Mouse (Mus musculus) C2C12 (cell line): ENCODE data around the gene Shank3. TPM values are rescaled to one million over a fixed set of nuclear protein-coding genes. Genes with fewer than 3 reads are reported as not detected.

Source experiments
- H3K27me3 ChIP-seq: one replicate; pipeline ENCODE4 v1.6.1; 2011; ENCODE audit not compliant: control insufficient read depth, insufficient read depth, insufficient read length
- H3K36me3 ChIP-seq: one replicate; pipeline ENCODE4 v1.6.1; 2011; ENCODE audit not compliant: control insufficient read depth, insufficient read depth
- H3K4me3 ChIP-seq: one replicate; pipeline ENCODE4 v1.5.1; 2011; ENCODE audit warnings: mild to moderate bottlenecking, control low read depth; ENCODE audit not compliant: poor library complexity, insufficient read depth, severe bottlenecking
- H3K79me2 ChIP-seq: one replicate; pipeline ENCODE4 v1.6.1; 2011; ENCODE audit not compliant: control insufficient read depth, insufficient read depth
- H3K79me3 ChIP-seq: one replicate; pipeline ENCODE4 v1.6.1; 2011; ENCODE audit warnings: low read depth, control low read depth
- H3ac ChIP-seq: one replicate; pipeline ENCODE3; 2011; ENCODE audit warnings: low read depth; ENCODE audit not compliant: control insufficient read depth, insufficient read length
- CEBPB ChIP-seq: IDR thresholded peaks from one replicate; pipeline ENCODE4 v1.6.1; 2011; ENCODE audit warnings: low read depth, mild to moderate bottlenecking, control low read depth, moderate library complexity
- CTCF ChIP-seq: IDR thresholded peaks from one replicate; pipeline ENCODE4 v1.5.1; 2011; ENCODE audit not compliant: control insufficient read depth, insufficient read depth, insufficient read length
- FOSL1 ChIP-seq: IDR thresholded peaks from one replicate; pipeline ENCODE4 v1.8.0; 2011; ENCODE audit warnings: mild to moderate bottlenecking, low read length; ENCODE audit not compliant: poor library complexity, insufficient read depth, severe bottlenecking
- MAX ChIP-seq: IDR thresholded peaks from one replicate; pipeline ENCODE4 v1.6.1; 2011; ENCODE audit warnings: mild to moderate bottlenecking, control low read depth
- MYOD1 ChIP-seq: IDR thresholded peaks from one replicate; pipeline ENCODE4 v1.6.1; 2011; ENCODE audit warnings: low read depth; ENCODE audit not compliant: control insufficient read depth, insufficient read length
- MYOG ChIP-seq: IDR thresholded peaks from one replicate; pipeline ENCODE4 v1.6.1; 2011; ENCODE audit not compliant: control insufficient read depth, insufficient read length; ENCODE audit errors: extremely low read depth
- USF1 ChIP-seq: IDR thresholded peaks from one replicate; pipeline ENCODE4 v1.6.1; 2011; ENCODE audit warnings: low read depth, mild to moderate bottlenecking, control low read depth, moderate library complexity
- long read RNA-seq, 2 experiments: library from polyadenylated mRNA; unstranded; transcript quantifications; one replicate each; pipeline ENCODE4 v2.0.0; 2019 to 2020
- polyA plus RNA-seq: library from polyadenylated mRNA; unstranded; fragments of >200 nt; fragmentation: generic; extraction: Trizol; gene quantifications from one replicate; pipeline ENCODE4 v1.2.1, GENCODE M21; 2012; ENCODE audit warnings: missing spikeins

The Shank3 gene
- polyA plus RNA-seq: 4.0 TPM
- long read RNA-seq, experiment 1: 0 reads
- long read RNA-seq, experiment 2: 0 reads

DNA sequence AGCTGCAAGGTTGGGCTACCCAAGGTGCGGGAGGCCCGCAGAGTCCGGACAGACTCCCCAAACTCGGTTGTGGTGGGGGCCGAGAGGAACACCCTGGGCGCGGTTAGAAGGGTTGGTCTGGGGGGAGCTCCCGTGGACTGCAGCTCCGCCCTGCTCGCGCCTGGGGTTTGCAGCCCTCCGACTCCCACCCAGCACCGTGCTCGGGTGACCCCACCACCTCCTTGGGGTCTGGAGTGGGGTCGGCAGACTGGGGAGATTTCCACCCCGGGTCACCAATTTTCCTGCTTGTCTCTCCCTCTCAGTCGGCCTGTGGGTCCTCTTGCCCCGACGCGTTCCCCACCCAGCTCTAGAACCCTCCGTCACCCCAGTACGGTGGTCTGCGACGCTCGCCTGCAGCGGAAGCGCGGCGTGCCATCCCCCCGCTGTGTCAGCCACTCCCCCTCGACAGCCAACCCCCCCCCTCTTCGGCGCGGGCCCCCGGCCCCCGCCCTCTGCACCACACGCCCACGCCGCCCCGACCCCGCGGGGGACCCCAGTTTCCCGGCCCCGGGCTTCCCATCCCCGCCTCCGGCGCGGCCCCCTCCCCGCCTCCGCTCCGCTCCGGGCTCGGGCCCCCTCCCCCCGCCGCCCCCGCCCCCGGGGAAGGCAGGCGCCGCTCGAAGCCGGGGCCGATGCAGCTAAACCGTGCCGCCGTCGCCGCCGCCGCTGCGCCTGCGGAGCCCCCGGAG, at the start of gene Shank3:
Gene Shank3 (plus strand): TSS at position 663 of the 728 bp plus-strand sequence.
- no peak for TF ChIP-seq MYOG
- TF ChIP-seq MYOD1: no peak
- TF ChIP-seq MAX: no peak
- no peak for TF ChIP-seq USF1
- no peak for TF ChIP-seq CEBPB
- TF ChIP-seq FOSL1: no peak
- TF ChIP-seq CTCF: no peak
- Histone ChIP-seq H3K4me3 (peak within 1 kb of the TSS; percentile 18), H3K36me3 (no peaks in the 10 kb centered on the region), H3K79me2 (no peaks in the 10 kb centered on the region), H3K79me3 (no peaks in the 10 kb centered on the region), H3K27me3 (peaks cover 13% of the 10 kb centered on the region), H3ac (peak within 1 kb of the TSS; percentile 44)

DNA sequence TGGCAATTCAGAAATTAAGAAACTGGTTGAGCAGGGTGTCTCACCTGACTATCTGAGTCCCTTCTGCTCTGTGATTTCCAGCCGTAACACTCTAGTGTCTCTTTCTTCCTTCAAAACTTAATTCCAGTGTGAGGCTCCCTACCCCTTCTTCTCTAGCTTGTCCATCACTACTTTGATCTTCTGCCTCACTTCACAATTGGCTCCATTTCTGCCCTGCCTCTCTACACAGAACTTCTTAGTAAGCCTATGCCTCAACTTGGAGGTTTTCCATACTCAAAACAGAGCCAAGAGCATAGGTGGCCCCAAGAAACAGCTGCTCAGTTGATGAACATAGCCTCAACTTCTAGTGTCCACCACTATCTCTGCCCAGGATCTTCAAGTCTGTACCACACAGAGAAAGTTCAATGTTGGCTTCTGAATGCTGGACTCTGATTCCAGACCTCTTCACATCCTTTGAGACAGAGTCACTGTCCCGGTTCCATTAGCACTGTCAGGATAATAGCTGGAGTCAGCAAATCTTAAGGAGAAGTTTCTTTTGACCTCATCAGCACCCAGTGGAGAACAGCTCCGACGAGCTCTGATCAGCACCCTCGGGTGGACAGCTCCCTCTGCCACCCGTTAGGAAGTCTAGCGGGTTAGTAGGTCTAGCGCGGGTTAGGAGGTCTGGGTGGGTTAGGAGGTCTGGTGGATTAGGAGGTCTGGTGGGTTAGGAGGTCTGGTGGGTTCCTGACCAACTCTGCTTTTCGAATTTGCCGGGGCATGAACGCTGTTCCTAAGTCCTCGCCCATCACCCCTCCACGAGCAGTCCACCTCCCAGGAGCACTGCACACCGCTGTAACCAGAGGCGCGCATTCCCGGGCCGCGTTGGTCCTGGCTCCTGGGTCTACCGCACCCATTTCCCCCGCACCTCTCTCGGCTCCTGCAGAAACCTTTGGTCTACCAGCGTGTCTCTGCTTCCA, 46.2 kb upstream of the Shank3 start:
- Histone ChIP-seq H3K4me3 (no peak overlapping the region), H3ac (no peak overlapping the region), H3K79me3 (no peaks in the 10 kb centered on the region), H3K27me3 (peaks cover 72% of the 10 kb centered on the region), H3K79me2 (no peaks in the 10 kb centered on the region), H3K36me3 (no peaks in the 10 kb centered on the region)
- TF ChIP-seq CEBPB (no peak), MAX (peak; percentile 58)

DNA sequence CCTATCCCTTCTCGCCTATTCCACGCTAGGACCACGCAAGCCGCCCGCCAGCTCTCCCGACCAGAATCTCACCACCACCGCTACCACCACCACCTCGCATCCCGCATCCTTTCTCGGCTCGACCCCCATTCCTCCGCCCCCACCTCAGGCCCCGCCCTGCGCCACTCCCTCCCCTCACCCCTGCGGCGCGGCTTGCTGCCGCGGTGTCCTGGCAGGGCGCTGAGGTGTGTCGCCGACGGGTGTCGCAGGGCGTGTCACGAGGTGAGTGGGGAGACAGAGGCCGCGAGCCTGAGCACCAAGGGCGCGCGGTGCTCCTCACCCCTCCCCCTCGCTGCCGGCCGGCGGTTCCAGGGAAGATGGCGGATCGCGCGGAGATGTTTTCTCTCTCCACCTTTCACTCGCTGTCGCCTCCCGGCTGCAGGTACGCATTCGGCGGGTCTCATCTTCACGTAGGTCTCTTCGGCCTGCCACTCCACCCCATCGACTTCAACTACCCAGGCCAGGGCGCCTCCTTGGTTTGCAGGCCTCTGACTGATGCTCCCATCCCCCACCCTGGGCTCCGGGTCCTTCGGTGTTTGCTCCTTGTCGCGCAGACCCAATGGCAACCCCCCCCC, 45.5 kb upstream of the Shank3 start, which contains the start of gene Mapk8ip2:
Gene Mapk8ip2 (plus strand): TSS at position 49 of the 614 bp plus-strand sequence.
- peaks cover 78% of the 10 kb centered on the region for H3K27me3 ChIP-seq
- TF ChIP-seq MYOD1 (no peak), CTCF (no peak), FOSL1 (no peak)
- H3ac ChIP-seq: no peak within 1 kb of the TSS
- H3K79me2 ChIP-seq: no peaks in the 10 kb centered on the region
- no peaks in the 10 kb centered on the region for H3K36me3 ChIP-seq
- H3K4me3 ChIP-seq: no peak within 1 kb of the TSS
- no peaks in the 10 kb centered on the region for H3K79me3 ChIP-seq

DNA sequence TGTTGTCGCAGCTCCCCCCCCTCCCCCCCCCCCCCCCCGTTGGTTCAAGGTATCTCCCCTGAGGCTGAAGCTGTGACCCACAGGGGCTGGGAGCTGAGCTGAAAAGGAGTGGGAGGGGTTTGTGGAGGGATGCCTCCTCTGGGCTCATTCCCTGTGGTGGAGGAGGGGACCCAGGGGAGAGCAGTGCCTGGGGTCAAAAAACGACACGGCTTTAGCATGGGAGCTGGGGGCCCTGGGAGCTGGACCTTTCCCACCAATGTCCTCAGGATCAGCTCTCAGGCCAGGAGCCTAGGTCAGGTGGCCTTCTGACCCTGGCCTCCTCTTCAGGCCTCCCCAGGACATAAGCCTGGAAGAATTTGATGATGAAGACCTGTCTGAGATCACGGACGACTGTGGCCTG, 44.6 kb upstream of the Shank3 start:
- TF ChIP-seq MYOG: no peak
- no peak for TF ChIP-seq MAX
- TF ChIP-seq FOSL1: no peak
- no peak for TF ChIP-seq MYOD1
- no peak for TF ChIP-seq CTCF
- no peak for TF ChIP-seq CEBPB
- no peak for TF ChIP-seq USF1
- H3K79me3 ChIP-seq: no peaks in the 10 kb centered on the region
- H3K27me3 ChIP-seq: peaks cover 79% of the 10 kb centered on the region
- no peaks in the 10 kb centered on the region for H3K79me2 ChIP-seq
- no peak overlapping the region for H3ac ChIP-seq
- no peak overlapping the region for H3K4me3 ChIP-seq
- no peaks in the 10 kb centered on the region for H3K36me3 ChIP-seq

GRCm38 (mm10) chr15:89455642-89456041, 43.8 kb upstream of the Shank3 start:
- TF ChIP-seq MAX (no peak), MYOD1 (no peak), USF1 (no peak), FOSL1 (no peak), CTCF (no peak), CEBPB (no peak), MYOG (no peak)

More at GRCm38 (mm10) chr15:89455642-89456041, 43.8 kb upstream of the Shank3 start:
- H3K79me3 ChIP-seq: no peaks in the 10 kb centered on the region
- peaks cover 78% of the 10 kb centered on the region for H3K27me3 ChIP-seq
- H3ac ChIP-seq: no peak overlapping the region
- no peak overlapping the region for H3K4me3 ChIP-seq
- H3K79me2 ChIP-seq: no peaks in the 10 kb centered on the region
- no peaks in the 10 kb centered on the region for H3K36me3 ChIP-seq
